Mouse (Mus musculus): ENCODE results near the gene Col4a3. TPM values are rescaled to one million over a fixed set of nuclear protein-coding genes. Genes with fewer than 3 reads are reported as not detected.

The Col4a3 gene
- polyA plus RNA-seq, 1 experiment from 2014 or later: 0.24 TPM

DNA sequence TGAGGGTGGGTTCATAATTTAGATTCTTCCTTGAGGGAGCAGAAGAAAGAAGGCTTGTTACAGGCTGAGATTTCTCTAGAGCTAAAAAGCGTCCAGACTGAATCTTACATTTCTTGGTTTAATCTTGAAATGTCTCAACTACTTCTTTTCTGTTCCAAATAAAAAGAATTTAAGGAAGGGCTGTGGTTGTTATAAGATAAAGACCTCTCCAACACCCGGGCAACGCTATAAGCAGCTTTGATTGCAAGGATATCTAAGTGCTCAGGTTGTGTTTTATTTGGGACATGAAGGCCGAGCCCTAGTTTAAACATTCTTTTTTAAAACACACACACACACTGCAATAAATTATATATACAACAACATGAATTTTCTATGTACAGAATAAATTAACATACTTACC lies 17.3 kb upstream of the Col4a3 start:
- WGBS: 94% methylated on average over 4 of the region's 4 CpGs
- H3K9me3 ChIP-seq (ENCODE audit: control insufficient read depth, low read length): no peaks in the 10 kb centered on the region
- no peaks in the 10 kb centered on the region for H3K4me1 ChIP-seq (replicated peaks; ENCODE audit: control insufficient read depth, insufficient read depth, low read length)
- H3K27ac ChIP-seq (ENCODE audit: low read length): no peak overlapping the region
- no peak for ATAC-seq
- no peak overlapping the region for H3K4me2 ChIP-seq (ENCODE audit: low read length)
- H3K4me3 ChIP-seq (replicated peaks; ENCODE audit: low read length): no peak overlapping the region
- H3K9ac ChIP-seq (replicated peaks; ENCODE audit: low read depth, low read length): no peak overlapping the region
- no peaks in the 10 kb centered on the region for H3K36me3 ChIP-seq (ENCODE audit: control insufficient read depth, insufficient read depth)
- no peaks in the 10 kb centered on the region for H3K27me3 ChIP-seq (replicated peaks; ENCODE audit: control insufficient read depth, insufficient read depth, low read length)

DNA sequence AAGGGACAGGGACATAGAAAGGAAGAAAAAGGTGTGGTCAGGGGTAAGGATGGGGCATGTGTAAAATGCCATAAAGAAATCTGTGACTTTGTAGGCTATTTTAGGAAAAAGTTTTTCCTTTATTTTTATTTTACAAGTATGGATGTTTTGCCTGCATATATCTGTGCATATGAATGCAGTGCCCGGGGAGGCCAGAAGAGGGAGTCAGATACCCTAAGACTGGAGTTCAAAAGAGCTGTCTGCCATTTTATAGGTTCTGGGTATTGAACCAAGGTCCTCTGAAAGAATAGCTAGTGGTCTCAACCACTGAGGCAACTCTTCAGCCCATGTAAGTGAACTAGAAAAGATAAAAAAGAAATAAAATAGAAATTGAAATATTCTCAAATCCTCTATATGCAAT lies 15.0 kb upstream of the Col4a3 start:
- no peaks in the 10 kb centered on the region for H3K9me3 ChIP-seq (ENCODE audit: control insufficient read depth, low read length)
- no peak overlapping the region for H3K27ac ChIP-seq (ENCODE audit: low read length)
- no peak overlapping the region for H3K9ac ChIP-seq (replicated peaks; ENCODE audit: low read depth, low read length)
- H3K27me3 ChIP-seq (replicated peaks; ENCODE audit: control insufficient read depth, insufficient read depth, low read length): no peaks in the 10 kb centered on the region
- no peak for ATAC-seq
- H3K4me3 ChIP-seq (replicated peaks; ENCODE audit: low read length): no peak overlapping the region
- 82% methylated on average over 1 of the region's 1 CpGs for WGBS
- no peaks in the 10 kb centered on the region for H3K4me1 ChIP-seq (replicated peaks; ENCODE audit: control insufficient read depth, insufficient read depth, low read length)
- H3K4me2 ChIP-seq (ENCODE audit: low read length): no peak overlapping the region
- no peaks in the 10 kb centered on the region for H3K36me3 ChIP-seq (ENCODE audit: control insufficient read depth, insufficient read depth)

DNA sequence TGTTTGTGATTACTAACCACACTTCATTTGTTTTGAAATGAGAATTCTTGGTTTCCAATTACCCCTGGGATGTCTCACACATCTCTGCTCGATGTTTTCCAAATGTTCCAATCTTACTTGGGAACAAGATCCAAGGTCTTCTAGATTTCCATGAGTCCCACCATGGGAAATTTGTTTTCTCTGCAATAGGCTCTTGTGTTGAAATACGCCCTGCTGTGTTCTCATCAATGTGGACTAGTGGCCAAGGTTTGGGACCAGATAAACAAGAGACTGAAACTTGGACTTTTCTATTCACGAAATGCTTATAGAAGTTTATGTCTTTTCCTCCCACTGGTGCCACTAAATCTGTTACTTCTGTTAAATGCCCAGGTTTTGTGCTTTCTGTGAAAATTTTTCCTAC lies 11.0 kb upstream of the Col4a3 start:
- no peaks in the 10 kb centered on the region for H3K4me1 ChIP-seq (replicated peaks; ENCODE audit: control insufficient read depth, insufficient read depth, low read length)
- no peak overlapping the region for H3K4me2 ChIP-seq (ENCODE audit: low read length)
- WGBS: 85% methylated on average over 3 of the region's 3 CpGs
- H3K4me3 ChIP-seq (replicated peaks; ENCODE audit: low read length): no peak overlapping the region
- H3K36me3 ChIP-seq (ENCODE audit: control insufficient read depth, insufficient read depth): no peaks in the 10 kb centered on the region
- H3K9ac ChIP-seq (replicated peaks; ENCODE audit: low read depth, low read length): no peak overlapping the region
- no peak overlapping the region for H3K27ac ChIP-seq (ENCODE audit: low read length)
- no peak for ATAC-seq
- no peaks in the 10 kb centered on the region for H3K9me3 ChIP-seq (ENCODE audit: control insufficient read depth, low read length)
- H3K27me3 ChIP-seq (replicated peaks; ENCODE audit: control insufficient read depth, insufficient read depth, low read length): no peaks in the 10 kb centered on the region

DNA sequence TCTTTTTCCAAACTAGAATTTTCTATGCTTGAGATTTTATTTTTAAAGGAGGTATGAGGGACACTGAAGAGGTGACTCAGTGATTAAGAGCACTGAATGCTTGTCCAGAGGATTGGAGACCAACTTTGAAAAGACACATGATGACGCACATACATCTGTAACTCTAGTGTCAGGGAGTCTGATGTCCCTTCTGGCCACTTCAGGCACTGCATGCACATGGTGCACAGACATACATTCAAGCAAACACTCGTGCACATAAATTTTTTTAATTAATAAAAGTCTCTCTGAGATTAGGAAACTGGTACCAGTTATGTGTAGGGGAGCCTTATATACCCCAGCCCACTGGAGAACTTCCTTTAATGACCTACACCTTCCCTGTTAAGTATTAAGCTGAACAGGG lies 10.5 kb upstream of the Col4a3 start:
- Histone ChIP-seq H3K9me3 (ENCODE audit: control insufficient read depth, low read length) (no peaks in the 10 kb centered on the region), H3K36me3 (ENCODE audit: control insufficient read depth, insufficient read depth) (no peaks in the 10 kb centered on the region), H3K4me3 (replicated peaks; ENCODE audit: low read length) (no peak overlapping the region), H3K9ac (replicated peaks; ENCODE audit: low read depth, low read length) (no peak overlapping the region), H3K27me3 (replicated peaks; ENCODE audit: control insufficient read depth, insufficient read depth, low read length) (no peaks in the 10 kb centered on the region), H3K27ac (ENCODE audit: low read length) (no peak overlapping the region), H3K4me2 (ENCODE audit: low read length) (no peak overlapping the region), H3K4me1 (replicated peaks; ENCODE audit: control insufficient read depth, insufficient read depth, low read length) (no peaks in the 10 kb centered on the region)
- WGBS: 76% methylated on average over 2 of the region's 2 CpGs
- no peak for ATAC-seq

DNA sequence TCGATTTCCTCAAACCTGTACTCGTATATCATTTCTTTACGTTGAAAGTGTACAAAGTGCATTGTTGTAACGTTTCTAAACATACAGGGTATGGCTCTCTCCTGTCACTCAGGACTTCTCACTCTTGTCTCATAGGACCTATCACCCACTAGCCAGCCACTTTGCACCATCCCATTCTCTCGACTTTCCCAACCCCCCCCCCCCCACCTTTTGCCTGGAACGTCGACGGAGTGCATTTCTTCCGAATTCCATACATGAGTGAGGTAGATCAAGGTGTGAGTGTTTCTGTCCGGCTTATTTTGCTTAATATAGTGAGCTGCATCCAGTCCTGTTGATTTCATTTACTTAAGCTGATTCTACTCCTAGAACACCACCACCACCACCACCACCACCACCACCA lies 9.4 kb upstream of the Col4a3 start:
- Histone ChIP-seq H3K4me3 (replicated peaks; ENCODE audit: low read length) (no peak overlapping the region), H3K36me3 (ENCODE audit: control insufficient read depth, insufficient read depth) (no peaks in the 10 kb centered on the region), H3K9me3 (ENCODE audit: control insufficient read depth, low read length) (no peaks in the 10 kb centered on the region), H3K4me2 (ENCODE audit: low read length) (no peak overlapping the region), H3K27ac (ENCODE audit: low read length) (no peak overlapping the region), H3K4me1 (replicated peaks; ENCODE audit: control insufficient read depth, insufficient read depth, low read length) (no peaks in the 10 kb centered on the region), H3K27me3 (replicated peaks; ENCODE audit: control insufficient read depth, insufficient read depth, low read length) (no peaks in the 10 kb centered on the region), H3K9ac (replicated peaks; ENCODE audit: low read depth, low read length) (no peak overlapping the region)
- 93% methylated on average over 10 of the region's 10 CpGs for WGBS
- ATAC-seq: no peak

DNA sequence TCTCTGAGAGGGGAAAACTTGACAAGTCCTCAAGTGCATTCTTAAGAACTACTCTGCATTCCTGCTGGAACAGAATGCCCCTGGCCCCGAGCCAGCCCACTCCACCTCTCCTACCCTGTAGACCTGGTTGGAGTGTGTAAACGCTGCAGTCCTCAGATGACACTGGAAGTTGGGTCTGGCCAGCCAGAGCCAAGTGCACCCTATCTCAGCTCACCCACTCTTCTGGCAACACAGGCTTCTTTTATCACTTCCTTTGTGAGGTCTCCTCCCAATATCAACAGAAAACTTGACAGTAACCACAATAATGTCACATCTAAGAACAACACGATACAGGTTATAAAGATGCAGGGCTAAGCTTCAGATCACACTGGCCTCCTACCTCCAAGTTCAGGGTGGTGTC lies 8.8 kb upstream of the Col4a3 start:
- H3K4me2 ChIP-seq (ENCODE audit: low read length): no peak overlapping the region
- no peak for ATAC-seq
- H3K36me3 ChIP-seq (ENCODE audit: control insufficient read depth, insufficient read depth): no peaks in the 10 kb centered on the region
- no peak overlapping the region for H3K4me3 ChIP-seq (replicated peaks; ENCODE audit: low read length)
- H3K4me1 ChIP-seq (replicated peaks; ENCODE audit: control insufficient read depth, insufficient read depth, low read length): no peaks in the 10 kb centered on the region
- no peaks in the 10 kb centered on the region for H3K9me3 ChIP-seq (ENCODE audit: control insufficient read depth, low read length)
- no peak overlapping the region for H3K27ac ChIP-seq (ENCODE audit: low read length)
- no peak overlapping the region for H3K9ac ChIP-seq (replicated peaks; ENCODE audit: low read depth, low read length)
- no peaks in the 10 kb centered on the region for H3K27me3 ChIP-seq (replicated peaks; ENCODE audit: control insufficient read depth, insufficient read depth, low read length)
- 69% methylated on average over 3 of the region's 3 CpGs for WGBS

DNA sequence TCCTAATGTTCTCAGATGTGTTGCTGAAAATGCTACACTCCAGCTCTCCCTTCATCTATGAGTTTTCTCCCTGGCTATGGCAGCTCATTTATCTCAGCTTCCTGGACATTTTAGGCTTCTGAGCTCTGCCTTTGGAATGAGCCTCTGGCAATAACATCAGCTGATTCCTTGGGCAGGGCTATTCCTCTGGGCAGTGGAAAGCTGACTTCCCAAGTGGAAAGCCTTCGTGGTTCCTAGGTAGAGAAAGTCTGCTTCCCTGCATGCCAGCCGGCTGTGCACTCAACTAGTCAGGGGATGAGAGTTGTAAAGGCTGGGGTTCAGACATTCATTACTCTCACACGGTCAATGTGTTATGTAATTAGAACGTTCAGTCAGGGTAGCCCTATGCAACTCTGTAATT lies 8.4 kb upstream of the Col4a3 start:
- 76% methylated on average over 4 of the region's 4 CpGs for WGBS
- no peak overlapping the region for H3K4me3 ChIP-seq (replicated peaks; ENCODE audit: low read length)
- no peak for ATAC-seq
- H3K36me3 ChIP-seq (ENCODE audit: control insufficient read depth, insufficient read depth): no peaks in the 10 kb centered on the region
- H3K9ac ChIP-seq (replicated peaks; ENCODE audit: low read depth, low read length): no peak overlapping the region
- no peaks in the 10 kb centered on the region for H3K27me3 ChIP-seq (replicated peaks; ENCODE audit: control insufficient read depth, insufficient read depth, low read length)
- H3K4me2 ChIP-seq (ENCODE audit: low read length): no peak overlapping the region
- no peaks in the 10 kb centered on the region for H3K4me1 ChIP-seq (replicated peaks; ENCODE audit: control insufficient read depth, insufficient read depth, low read length)
- no peaks in the 10 kb centered on the region for H3K9me3 ChIP-seq (ENCODE audit: control insufficient read depth, low read length)
- H3K27ac ChIP-seq (ENCODE audit: low read length): no peak overlapping the region

DNA sequence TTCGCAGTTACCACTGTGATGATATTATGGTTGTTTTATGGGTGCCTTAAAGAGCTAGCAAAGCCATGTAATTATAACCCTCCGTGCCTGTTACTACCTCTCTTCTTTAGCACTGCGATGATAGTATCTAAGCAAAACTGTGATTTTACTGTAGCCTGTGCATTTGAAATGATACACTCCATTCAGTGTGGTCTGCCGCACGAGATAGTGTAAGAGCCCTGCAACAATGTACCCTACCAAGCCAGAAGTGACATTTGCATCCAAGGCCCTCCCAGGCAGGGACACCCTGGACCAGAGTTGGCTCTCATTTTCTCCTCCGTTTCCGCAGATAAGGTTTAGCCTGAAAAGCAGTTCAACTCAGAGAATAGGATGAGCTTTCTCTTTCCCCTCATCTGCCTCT lies 740 bp upstream of the Col4a3 start:
- Histone ChIP-seq H3K27ac (ENCODE audit: low read length) (no peak overlapping the region), H3K27me3 (replicated peaks; ENCODE audit: control insufficient read depth, insufficient read depth, low read length) (0 out of 2 replicates have a peak, but pooled peaks cover 2% of the 10 kb centered on the region), H3K36me3 (ENCODE audit: control insufficient read depth, insufficient read depth) (no peaks in the 10 kb centered on the region), H3K9ac (replicated peaks; ENCODE audit: low read depth, low read length) (no peak overlapping the region), H3K4me3 (replicated peaks; ENCODE audit: low read length) (no peak overlapping the region), H3K4me1 (replicated peaks; ENCODE audit: control insufficient read depth, insufficient read depth, low read length) (peaks cover 7% of the 10 kb centered on the region), H3K9me3 (ENCODE audit: control insufficient read depth, low read length) (no peaks in the 10 kb centered on the region), H3K4me2 (ENCODE audit: low read length) (no peak overlapping the region)
- ATAC-seq: no peak
- WGBS: 75% methylated on average over 7 of the region's 7 CpGs

DNA sequence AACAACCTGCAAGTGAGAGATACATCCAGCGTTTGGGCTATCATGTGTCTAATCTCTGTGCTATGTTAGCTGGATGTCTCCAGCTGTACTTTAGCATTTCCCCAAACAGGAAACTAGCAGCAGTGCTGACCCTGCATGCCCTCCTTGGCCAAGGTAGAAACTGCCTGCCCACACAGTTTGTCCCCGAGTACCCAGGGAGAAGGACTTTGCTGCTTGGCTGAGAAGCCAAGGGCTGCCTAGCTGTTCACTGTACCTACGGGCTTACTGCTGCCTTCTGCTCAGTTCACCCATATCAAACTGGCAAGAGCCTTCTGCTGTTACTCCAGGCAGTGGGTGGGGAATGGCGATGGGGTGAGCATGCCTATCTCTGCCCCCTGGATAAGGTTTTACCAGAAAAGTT lies 3.5 kb downstream of the Col4a3 start:
- ATAC-seq: no peak
- Histone ChIP-seq H3K4me3 (replicated peaks; ENCODE audit: low read length) (no peak overlapping the region), H3K4me1 (replicated peaks; ENCODE audit: control insufficient read depth, insufficient read depth, low read length) (peaks cover 7% of the 10 kb centered on the region), H3K36me3 (ENCODE audit: control insufficient read depth, insufficient read depth) (no peaks in the 10 kb centered on the region), H3K27me3 (replicated peaks; ENCODE audit: control insufficient read depth, insufficient read depth, low read length) (0 out of 2 replicates have a peak, but pooled peaks cover 2% of the 10 kb centered on the region), H3K9ac (replicated peaks; ENCODE audit: low read depth, low read length) (no peak overlapping the region), H3K9me3 (ENCODE audit: control insufficient read depth, low read length) (no peaks in the 10 kb centered on the region), H3K4me2 (ENCODE audit: low read length) (no peak overlapping the region), H3K27ac (ENCODE audit: low read length) (no peak overlapping the region)
- WGBS: 78% methylated on average over 4 of the region's 4 CpGs

DNA sequence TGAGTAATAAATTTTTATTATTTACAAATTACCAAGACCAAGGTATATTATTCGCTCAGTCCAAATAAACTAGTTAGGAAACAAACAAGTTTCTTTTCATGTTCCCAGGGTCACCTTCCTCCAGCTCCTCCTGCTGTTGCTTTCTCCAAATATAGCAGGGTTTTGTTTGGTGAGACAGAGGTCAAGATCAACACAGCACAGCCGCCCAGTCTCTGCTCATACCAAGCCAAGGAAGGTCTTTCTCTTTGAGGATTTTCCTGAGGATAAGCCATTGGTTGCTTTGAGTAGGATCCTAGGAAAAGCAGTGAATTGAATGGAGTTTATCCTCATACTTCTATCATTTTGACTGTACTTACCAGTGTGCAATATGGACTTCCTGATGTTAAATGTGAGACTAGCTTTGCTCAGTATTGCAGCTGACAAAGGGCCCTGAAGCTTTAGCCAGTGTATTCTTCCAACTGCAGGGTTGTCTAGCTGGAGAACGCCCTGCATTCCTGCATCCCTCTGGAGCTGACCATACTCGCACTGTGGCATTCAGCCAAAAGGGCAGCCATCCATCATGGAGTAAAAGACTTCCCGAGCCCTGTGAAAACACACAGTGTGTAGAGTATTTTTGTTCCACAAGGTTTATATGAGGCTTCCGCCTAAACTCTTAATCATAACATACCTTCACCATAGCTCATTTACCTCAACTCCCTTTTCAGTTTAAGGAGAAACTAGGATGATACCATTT lies 10.3 kb downstream of the Col4a3 start:
- Histone ChIP-seq H3K27me3 (replicated peaks; ENCODE audit: control insufficient read depth, insufficient read depth, low read length) (no peaks in the 10 kb centered on the region), H3K9me3 (ENCODE audit: control insufficient read depth, low read length) (no peaks in the 10 kb centered on the region), H3K4me1 (replicated peaks; ENCODE audit: control insufficient read depth, insufficient read depth, low read length) (no peaks in the 10 kb centered on the region), H3K4me2 (ENCODE audit: low read length) (no peak overlapping the region), H3K4me3 (replicated peaks; ENCODE audit: low read length) (no peak overlapping the region), H3K9ac (replicated peaks; ENCODE audit: low read depth, low read length) (no peak overlapping the region), H3K27ac (ENCODE audit: low read length) (no peak overlapping the region), H3K36me3 (ENCODE audit: control insufficient read depth, insufficient read depth) (no peaks in the 10 kb centered on the region)
- no peak for ATAC-seq
- 66% methylated on average over 6 of the region's 6 CpGs for WGBS

All from forebrain, embryonic 16.5 days (tissue).